Mouse (Mus musculus): ENCODE measurements around the gene Arid3a. TPM values are rescaled to one million over a fixed set of nuclear protein-coding genes. Genes with fewer than 3 reads are reported as not detected.
A peak's percentile ranks its signal among the peaks of the same experiment; 100 is the strongest.

Gene Arid3a
- polyA plus RNA-seq, 1 experiment from 2014 or later, result 18.2 TPM

DNA sequence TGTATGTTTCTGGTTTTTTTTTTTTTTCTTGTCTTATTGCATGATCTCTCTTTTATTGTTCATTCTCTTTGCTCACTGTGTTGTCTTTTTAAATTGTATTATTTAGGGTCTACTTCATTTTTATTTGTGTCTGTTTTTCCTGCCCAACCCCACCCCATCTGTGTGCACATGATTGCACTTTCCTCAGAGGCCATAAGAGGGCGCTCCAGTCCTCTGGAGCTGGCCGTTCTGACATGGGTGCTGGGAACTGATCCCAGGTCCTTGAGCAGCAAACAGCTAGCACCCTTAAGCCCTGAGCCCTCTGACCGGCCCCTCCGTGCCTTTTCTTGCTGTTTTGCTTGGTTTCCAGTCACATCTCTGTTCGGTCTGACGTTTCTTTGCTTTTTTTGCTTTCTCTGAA, 64.7 kb downstream of the Arid3a start:
- H3K4me1 ChIP-seq, result peaks cover 50% of the 10 kb centered on the region

DNA sequence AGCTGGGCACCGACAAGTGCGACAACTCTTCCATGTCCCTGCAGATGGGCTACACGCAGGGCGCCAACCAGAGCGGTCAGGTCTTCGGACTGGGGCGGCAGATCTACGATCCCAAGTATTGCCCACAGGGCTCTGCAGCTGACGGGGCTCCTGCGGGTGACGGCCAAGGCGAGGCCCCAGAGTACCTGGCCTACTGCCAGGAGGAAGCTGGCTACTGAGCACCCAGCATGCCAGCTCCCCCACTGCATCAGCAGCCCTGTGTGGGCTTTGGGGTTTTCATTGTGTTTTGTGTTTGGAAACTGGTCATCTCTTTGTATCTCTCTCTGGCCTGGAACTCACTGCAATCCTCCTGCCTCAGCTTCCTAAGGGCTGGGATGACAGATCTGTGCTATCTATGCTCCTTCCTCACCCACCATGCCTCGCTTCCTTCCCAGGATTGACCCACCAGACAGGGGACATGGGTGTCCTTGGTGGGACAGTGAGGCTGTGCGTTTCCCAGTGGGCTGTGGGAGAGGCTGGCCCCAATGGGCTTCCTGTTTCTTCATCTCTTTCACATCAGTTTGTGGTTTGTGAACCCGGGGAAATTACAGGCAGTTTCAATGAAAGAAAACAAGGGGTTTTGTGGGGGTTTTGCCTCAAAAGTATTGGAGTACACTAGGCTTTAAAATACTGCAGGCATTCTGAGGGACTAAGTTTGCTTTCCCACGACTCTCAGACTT, 67.7 kb downstream of the Arid3a start:
- 0 out of 2 replicates have a peak, but pooled peaks cover 4% of the 10 kb centered on the region for H3K9me3 ChIP-seq (replicated peaks)
- 93% methylated on average over 16 of the region's 16 CpGs for WGBS

More for the DNA sequence above, 64.7 kb downstream of the Arid3a start:
- 87% methylated on average over 6 of the region's 6 CpGs for WGBS
- H3K27ac ChIP-seq, result no peak overlapping the region
- no peak for DNase-seq (ENCODE audit: low spot score)
- no peaks in the 10 kb centered on the region for H3K27me3 ChIP-seq (ENCODE audit: low read depth, poor library complexity, severe bottlenecking)
- peaks cover 54% of the 10 kb centered on the region for H3K36me3 ChIP-seq
- 0 out of 2 replicates have a peak, but pooled peaks cover 4% of the 10 kb centered on the region for H3K9me3 ChIP-seq (replicated peaks)
- 0 out of 2 replicates have a peak overlapping the region, but pooled peaks have one; percentile 1 for H3K4me3 ChIP-seq

DNA sequence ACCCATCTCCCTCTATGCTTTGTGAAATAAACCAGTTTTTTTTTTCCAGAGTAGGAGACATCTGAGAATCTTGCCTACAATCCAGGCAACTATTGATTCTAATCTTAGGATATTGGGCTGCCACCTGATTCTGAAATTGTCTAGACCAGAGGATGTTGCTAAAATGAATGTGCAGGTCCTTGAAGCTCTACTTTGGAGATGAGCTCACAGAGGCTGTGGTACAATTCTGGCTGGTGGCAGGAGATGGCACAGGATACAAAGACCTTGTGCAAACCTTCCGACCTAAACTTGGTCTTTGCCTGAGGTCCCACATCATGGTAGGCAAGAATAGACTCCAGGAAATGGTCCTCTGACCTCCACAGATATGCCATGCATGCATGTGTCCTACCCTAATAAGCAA, 68.8 kb downstream of the Arid3a start:
- Histone ChIP-seq H3K27me3 (ENCODE audit: low read depth, poor library complexity, severe bottlenecking) (peaks cover 32% of the 10 kb centered on the region), H3K4me3 (peak overlapping the region; percentile 55; the same call in 1 of the 2 replicates), H3K27ac (0 out of 2 replicates have a peak overlapping the region, but pooled peaks have one; percentile 81), H3K9me3 (replicated peaks) (0 out of 2 replicates have a peak, but pooled peaks cover 4% of the 10 kb centered on the region), H3K36me3 (peaks cover 54% of the 10 kb centered on the region), H3K4me1 (peaks cover 30% of the 10 kb centered on the region)
- no peak for DNase-seq (ENCODE audit: low spot score)
- 97% methylated on average over 1 of the region's 1 CpGs for WGBS

More for the DNA sequence above, 67.7 kb downstream of the Arid3a start:
- no peak overlapping the region for H3K27ac ChIP-seq
- DNase-seq (ENCODE audit: low spot score), result no peak
- H3K4me3 ChIP-seq, result no peak overlapping the region
- peaks cover 22% of the 10 kb centered on the region for H3K27me3 ChIP-seq (ENCODE audit: low read depth, poor library complexity, severe bottlenecking)
- H3K4me1 ChIP-seq, result peaks cover 39% of the 10 kb centered on the region
- H3K36me3 ChIP-seq, result peaks cover 54% of the 10 kb centered on the region

DNA sequence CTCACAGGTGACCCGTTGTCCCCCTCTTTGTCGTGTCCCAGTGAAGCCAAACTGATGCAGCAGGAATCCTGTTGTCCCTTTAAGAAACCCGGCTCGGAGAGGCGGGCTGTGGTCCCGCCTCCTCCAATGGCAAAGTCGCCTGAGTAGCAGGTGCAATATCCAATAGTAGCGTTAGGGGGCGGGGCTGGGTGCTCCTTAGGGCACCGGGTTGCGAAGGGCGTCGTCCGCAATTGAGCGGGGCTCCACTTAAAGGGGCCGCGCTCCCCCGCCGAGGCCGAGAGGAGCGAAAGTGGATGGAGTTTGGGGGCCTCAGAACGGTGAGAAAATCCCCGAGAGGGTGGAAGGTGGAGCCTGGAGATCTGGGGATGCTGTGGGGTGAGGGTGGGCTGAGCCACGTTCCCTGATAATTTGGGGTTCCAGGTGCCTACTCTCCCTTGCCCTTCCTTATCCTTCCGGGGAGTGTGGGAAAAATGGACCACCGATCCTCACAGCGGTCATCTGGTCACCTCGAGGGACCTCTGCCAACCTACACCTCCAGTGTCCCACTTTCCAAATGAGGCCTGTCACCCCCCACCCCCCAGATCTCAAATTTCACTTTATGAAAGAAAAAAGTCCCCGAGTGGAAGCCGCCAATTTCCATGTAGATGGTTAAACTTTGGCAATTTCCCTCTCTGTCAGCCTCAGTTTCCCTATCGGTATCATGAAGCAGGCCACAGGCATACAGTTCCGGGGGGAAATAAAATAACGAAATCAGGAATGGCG, 69.6 kb downstream of the Arid3a start, which contains the start of gene Abca7:
Gene Abca7 (plus strand): TSS at position 223 of the 762 bp plus-strand sequence.
- WGBS, result under 1% methylated on average over 34 of the region's 34 CpGs
- Histone ChIP-seq H3K4me3 (peak within 1 kb of the TSS; percentile 55), H3K27me3 (ENCODE audit: low read depth, poor library complexity, severe bottlenecking) (peaks cover 41% of the 10 kb centered on the region), H3K36me3 (peaks cover 46% of the 10 kb centered on the region), H3K27ac (peak within 1 kb of the TSS; percentile 81), H3K9me3 (replicated peaks) (no peaks in the 10 kb centered on the region), H3K4me1 (peaks cover 24% of the 10 kb centered on the region)
- DNase-seq (ENCODE audit: low spot score), result peak; percentile 96

DNA sequence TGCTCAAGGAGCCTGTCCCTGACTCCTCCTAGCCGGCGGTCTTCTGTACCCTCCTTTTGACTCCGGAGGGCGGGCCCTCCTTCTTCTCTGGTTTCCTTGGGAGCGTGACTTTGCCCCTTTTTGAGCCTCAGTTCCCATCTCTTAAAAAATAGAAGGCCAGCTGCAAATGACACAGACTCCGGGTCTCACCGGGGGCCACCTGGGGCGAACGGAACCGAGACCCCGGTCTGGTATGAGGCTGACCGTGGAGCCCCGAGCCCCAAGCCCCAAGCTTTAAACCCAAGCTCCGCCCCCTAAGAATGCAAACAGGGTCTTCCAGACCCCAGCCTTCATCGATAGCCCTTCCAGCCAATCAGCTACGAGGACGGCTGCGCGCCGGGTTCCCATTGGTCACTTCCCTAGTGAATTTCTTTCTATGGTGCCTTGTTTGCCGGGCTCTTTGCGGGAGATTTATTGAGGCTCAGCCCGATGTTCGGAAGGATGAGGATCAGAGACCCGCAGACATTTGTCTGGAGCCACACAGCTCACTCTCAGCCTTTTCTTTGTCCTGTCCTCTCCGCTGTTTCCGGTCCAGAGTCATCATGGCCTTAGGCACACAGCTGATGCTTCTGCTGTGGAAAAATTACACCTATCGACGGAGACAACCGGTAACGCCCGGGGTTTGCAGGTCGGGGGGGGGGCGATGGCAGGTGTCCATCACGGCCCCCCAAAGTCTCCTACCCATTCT, 70.4 kb downstream of the Arid3a start:
- Histone ChIP-seq H3K27ac (peak overlapping the region; percentile 81), H3K36me3 (peaks cover 38% of the 10 kb centered on the region), H3K9me3 (replicated peaks) (no peaks in the 10 kb centered on the region), H3K27me3 (ENCODE audit: low read depth, poor library complexity, severe bottlenecking) (peaks cover 48% of the 10 kb centered on the region), H3K4me3 (peak overlapping the region; percentile 55), H3K4me1 (peaks cover 26% of the 10 kb centered on the region)
- under 1% methylated on average over 35 of the region's 35 CpGs for WGBS
- peak; percentile 89 for DNase-seq (ENCODE audit: low spot score)

DNA sequence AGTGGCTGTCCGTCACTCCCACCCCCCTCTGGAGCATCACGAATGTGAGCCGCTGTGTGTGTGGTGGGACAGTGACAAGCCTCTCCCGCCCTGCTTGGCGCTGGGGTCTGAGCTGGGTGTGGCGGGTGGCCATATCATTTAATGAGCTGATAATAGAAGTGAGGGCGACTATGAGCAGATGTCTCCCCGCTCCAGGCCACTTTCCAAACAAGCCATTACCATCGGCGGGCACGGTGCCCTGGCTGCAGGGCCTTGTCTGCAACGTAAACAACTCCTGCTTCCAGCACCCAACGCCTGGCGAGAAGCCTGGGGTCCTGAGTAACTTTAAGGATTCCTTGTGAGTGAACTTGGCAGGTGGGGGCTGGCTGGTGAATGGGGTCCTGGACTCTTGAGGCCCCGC, 71.0 kb downstream of the Arid3a start:
- Histone ChIP-seq H3K27ac (peak overlapping the region; percentile 81), H3K4me1 (peaks cover 33% of the 10 kb centered on the region), H3K4me3 (peak overlapping the region; percentile 55), H3K9me3 (replicated peaks) (no peaks in the 10 kb centered on the region), H3K36me3 (peaks cover 32% of the 10 kb centered on the region), H3K27me3 (ENCODE audit: low read depth, poor library complexity, severe bottlenecking) (peaks cover 54% of the 10 kb centered on the region)
- no peak for DNase-seq (ENCODE audit: low spot score)
- WGBS, result 7% methylated on average over 15 of the region's 15 CpGs

DNA sequence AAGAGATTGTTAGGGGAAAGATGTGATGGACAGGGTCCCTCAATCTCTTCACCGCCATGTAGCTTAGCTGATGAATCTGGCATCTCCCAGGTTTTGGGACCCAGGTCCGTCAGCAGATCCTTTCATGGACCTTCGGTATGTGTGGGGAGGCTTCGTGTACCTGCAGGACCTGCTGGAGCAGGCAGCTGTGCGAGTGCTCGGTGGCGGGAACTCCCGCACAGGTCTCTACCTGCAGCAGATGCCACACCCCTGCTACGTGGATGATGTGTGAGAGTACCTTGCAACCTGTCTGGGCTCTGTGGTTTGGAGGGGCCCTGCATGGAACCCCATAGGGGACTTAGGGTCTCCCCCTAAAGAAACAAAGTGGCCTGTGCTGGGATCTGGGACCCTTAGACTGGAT, 75.1 kb downstream of the Arid3a start:
- H3K4me3 ChIP-seq, result 0 out of 2 replicates have a peak overlapping the region, but pooled peaks have one; percentile 16
- peaks cover 88% of the 10 kb centered on the region for H3K27me3 ChIP-seq (ENCODE audit: low read depth, poor library complexity, severe bottlenecking)
- peak overlapping the region; percentile 65; the same call in 1 of the 2 replicates for H3K27ac ChIP-seq
- H3K9me3 ChIP-seq (replicated peaks), result no peaks in the 10 kb centered on the region
- no peaks in the 10 kb centered on the region for H3K36me3 ChIP-seq
- H3K4me1 ChIP-seq, result peaks cover 36% of the 10 kb centered on the region
- no peak for DNase-seq (ENCODE audit: low spot score)
- WGBS, result 75% methylated on average over 9 of the region's 9 CpGs

DNA sequence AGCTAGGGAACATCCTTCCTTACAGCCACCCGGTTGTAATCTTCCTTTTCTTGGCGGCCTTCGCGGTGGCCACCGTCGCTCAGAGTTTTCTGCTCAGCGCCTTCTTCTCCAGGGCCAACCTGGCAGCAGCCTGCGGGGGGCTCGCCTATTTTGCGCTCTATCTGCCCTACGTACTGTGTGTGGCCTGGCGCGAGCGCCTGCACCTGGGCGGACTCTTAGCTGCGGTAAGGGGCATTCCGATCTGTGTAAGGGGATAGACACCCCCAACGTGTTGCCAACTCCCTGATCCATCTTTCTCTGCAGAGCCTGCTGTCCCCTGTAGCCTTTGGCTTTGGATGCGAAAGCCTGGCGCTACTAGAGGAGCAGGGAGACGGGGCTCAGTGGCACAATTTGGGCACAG, 76.0 kb downstream of the Arid3a start:
- Histone ChIP-seq H3K36me3 (no peaks in the 10 kb centered on the region), H3K27me3 (ENCODE audit: low read depth, poor library complexity, severe bottlenecking) (peaks cover 90% of the 10 kb centered on the region), H3K27ac (peak overlapping the region; percentile 65), H3K4me3 (peak overlapping the region; percentile 16; the same call in 1 of the 2 replicates), H3K4me1 (peaks cover 35% of the 10 kb centered on the region), H3K9me3 (replicated peaks) (no peaks in the 10 kb centered on the region)
- DNase-seq (ENCODE audit: low spot score), result no peak
- 25% methylated on average over 21 of the region's 21 CpGs for WGBS

DNA sequence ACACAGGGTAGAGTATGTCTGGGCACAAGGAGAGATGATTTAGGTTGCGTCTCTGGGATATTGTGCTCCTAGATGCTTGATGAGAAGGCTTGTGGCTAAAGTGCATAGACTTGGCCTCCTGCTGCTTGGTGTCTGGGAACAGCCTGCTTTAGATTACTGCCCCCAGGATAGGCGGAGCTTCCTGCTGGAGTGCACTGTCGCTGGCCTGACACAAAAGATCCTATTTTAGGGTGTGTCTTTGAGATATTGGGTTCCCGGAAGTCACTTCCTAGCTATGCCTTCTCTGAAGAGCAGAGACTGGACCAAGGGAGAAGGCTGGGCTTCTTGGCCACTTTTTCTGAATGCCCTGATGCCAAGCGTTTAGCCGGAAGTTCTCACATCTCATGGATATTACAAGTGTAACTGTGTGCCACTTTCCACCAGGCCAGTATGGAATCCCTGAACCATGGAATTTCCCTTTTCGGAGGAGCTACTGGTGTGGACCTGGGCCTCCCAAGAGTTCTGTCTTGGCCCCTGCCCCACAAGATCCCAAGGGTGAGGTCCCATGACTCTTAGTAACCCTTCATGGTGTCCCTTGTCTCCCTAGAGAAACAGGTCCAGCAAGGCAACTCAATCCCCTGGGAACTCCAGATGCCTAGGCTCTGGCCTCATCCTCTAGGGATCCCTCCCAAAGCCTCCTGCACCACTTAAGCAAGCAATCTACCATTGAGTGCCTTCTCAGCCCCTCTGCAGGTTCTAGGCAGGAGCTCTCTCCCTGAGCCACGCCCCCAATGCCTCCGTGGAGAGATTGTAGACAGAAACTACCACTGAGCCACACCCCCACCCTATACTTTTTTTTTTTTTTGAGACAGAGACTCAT, 76.8 kb downstream of the Arid3a start:
- DNase-seq (ENCODE audit: low spot score), result no peak
- WGBS, result 63% methylated on average over 9 of the region's 9 CpGs
- no peaks in the 10 kb centered on the region for H3K9me3 ChIP-seq (replicated peaks)
- peak overlapping the region; percentile 65; the same call in 1 of the 2 replicates for H3K27ac ChIP-seq
- peaks cover 28% of the 10 kb centered on the region for H3K4me1 ChIP-seq
- H3K27me3 ChIP-seq (ENCODE audit: low read depth, poor library complexity, severe bottlenecking), result peaks cover 82% of the 10 kb centered on the region
- peak overlapping the region; percentile 16; the same call in 1 of the 2 replicates for H3K4me3 ChIP-seq
- H3K36me3 ChIP-seq, result no peaks in the 10 kb centered on the region

DNA sequence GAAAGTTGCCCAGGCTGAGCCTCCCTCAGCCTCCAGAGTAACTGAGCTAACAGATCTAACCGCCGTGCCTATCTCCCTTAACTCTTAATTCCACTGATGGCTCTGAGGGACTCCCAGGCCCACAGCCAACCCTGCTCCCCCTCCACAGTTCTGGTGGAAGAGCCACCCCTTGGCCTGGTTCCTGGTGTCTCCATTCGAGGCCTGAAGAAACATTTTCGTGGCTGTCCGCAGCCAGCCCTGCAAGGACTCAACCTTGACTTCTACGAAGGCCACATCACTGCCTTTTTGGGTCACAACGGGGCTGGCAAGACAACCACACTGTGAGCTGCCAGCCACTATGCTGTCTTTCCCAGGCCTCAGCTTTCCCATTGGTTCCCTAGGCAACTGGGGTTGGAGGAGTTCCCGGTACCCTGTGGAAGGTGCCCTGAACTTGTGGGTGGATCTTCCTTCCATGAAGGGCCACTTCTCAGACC, 77.4 kb downstream of the Arid3a start:
- Histone ChIP-seq H3K9me3 (replicated peaks) (no peaks in the 10 kb centered on the region), H3K4me1 (peaks cover 28% of the 10 kb centered on the region), H3K4me3 (no peak overlapping the region), H3K27ac (no peak overlapping the region), H3K36me3 (no peaks in the 10 kb centered on the region), H3K27me3 (ENCODE audit: low read depth, poor library complexity, severe bottlenecking) (peaks cover 76% of the 10 kb centered on the region)
- 94% methylated on average over 8 of the region's 8 CpGs for WGBS
- no peak for DNase-seq (ENCODE audit: low spot score)

Measured in limb, embryonic 10.5 days (tissue).